Mouse (Mus musculus) cerebellum, postnatal 14 days (tissue): ENCODE measurements at regions not wholly inside any gene's neighbourhood (a gene's known extent, or its start where the extent isn't known, plus 50 kb on each side); places are given as distances from the start of the nearest gene placed in this dataset.
A peak's percentile ranks its signal among the peaks of the same experiment; 100 is the strongest.
"Not testable (repeated sequence)": the region's sequence is repeated elsewhere in the genome, so short reads cannot be mapped to it uniquely, and the experiment has no call there.

ENCODE experiments used
- DNase-seq, 2 experiments: peaks; one replicate each; pipeline ENCODE4 v3.0.0; 2021; ENCODE audit warnings: mixed read lengths in 2 of 2

GRCm38 (mm10) chr10:7390239-7391091 lies 83.0 kb downstream of the Ulbp1 start:
- peak; percentile 47 to 53 for DNase-seq

GRCm38 (mm10) chr10:7358791-7359190 lies 114.6 kb downstream of the Ulbp1 start:
- peak in 1 of 2 experiments; percentile 25 for DNase-seq

- not testable (repeated sequence) for DNase-seq
These were observed 129.1 kb downstream of the Ulbp1 start for GRCm38 (mm10) chr10:7344290-7344689.

DNA sequence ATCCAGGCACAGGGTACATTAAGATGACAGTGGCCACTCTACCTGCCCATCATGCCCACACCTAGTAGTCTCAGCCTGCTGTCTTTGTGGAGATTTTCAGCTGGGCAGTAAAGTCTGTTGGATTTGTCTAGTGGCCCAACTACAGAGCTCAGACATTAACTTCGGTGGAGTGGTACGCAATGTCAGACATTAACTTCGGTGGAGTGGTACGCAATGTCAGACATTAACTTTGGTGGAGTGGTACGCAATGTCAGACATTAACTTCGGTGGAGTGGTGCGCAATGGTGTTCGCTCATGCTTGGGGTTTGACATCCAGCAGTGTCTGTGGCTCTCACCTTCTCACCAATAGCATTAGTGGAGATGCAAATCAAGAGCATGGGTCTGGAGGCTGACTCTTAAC lies 129.7 kb downstream of the Ulbp1 start:
- not testable (repeated sequence) for DNase-seq

DNA sequence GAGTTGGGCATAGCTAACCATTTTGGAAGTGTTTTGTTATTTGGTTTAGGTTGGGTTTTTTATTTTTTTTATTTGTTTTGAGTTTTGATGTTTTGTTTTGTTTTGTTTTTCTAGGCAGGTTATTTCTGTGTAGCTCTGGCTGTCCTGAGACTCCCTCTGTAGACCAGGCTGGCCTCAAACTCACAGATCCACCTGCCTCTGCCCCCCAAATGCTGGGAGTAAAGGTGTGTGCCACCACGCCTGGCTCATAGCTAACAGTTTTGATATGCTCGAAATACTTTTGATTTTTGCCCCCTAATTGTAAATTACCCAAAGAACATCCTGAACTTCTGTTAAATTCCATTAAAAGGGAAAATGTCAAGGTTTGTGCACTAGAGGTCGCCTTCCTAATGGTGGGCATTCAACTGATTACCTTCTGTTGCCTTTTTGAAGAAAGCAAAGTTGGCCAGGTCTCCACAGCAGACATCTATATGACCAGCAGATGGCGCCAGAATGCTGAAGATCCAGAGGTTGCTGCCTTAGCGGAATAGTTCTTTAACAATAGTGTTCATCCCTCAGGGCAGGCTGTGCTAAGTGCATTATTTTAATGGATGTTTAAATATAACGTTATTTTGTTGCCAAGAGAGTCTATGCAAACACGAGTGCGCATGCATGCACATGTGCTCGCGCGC lies 121.2 kb upstream of the Cnksr3 start:
- DNase-seq: peak; percentile 89 to 91

GRCm38 (mm10) chr10:7328262-7328661 lies 116.2 kb upstream of the Cnksr3 start:
- peak; percentile 32 to 55 for DNase-seq

DNA sequence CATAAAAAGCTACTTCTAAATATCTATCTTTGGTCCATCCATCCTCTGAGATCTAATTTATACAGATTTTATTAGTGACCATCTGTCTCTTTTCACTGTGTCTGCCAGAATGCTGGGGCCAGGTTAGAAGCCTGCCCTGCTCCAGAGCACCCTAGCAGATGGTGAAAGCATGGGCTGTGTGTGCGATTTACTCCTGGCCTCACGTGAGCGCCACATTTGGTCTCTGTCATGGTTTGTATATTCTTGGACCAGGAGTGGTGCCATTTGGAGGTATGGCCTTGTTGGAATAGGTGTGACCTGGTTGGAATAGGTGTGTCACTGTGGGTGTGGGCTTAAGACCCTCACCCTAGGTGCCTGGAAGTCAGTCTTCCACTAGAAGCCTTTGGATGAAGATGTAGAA lies 115.0 kb upstream of the Cnksr3 start:
- peak; percentile 60 to 75 for DNase-seq

DNA sequence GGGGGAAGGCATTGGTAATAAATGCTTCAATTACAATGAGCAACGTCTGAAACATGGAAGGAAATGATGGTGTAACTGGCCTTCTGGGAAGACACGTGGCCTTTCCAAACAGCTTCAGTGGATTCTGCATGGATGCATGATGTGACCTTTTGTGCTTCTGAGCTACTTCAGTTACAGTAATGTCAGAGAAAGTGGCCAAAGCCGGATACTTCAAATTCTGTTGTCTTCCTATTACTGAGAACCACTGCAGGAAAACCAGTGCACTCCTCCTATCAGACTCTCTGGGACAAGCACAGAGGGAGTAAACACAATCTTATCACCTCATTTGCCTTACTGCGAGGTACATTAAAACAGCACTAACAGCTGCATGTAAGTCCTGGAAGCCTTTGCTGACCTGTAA lies 113.0 kb upstream of the Cnksr3 start:
- no peak for DNase-seq

GRCm38 (mm10) chr10:7323258-7323657 lies 111.2 kb upstream of the Cnksr3 start:
- DNase-seq: peak; percentile 59 to 74

DNA sequence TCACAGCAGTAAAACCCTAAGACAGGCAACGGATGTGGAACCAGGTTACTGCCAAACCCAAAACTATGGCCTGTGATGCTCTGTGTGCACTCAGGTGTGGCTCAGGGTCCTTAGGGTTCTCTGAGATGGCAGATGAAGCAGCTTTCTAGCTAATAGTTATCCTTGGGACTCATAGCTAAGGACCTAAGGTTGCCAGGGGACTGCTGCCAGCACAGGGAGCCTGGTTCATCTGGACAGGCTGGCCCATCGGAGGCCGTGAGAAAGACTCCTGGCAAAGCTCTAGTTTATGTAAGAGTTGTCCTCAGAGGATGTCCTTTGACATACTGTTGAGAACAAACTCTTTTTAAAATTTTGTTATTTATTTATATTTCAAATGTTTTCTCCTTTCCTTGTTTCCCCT lies 97.9 kb upstream of the Cnksr3 start:
- no peak for DNase-seq

- not testable (repeated sequence) for DNase-seq
These were observed 93.8 kb upstream of the Cnksr3 start for GRCm38 (mm10) chr10:7305881-7306280.

GRCm38 (mm10) chr10:7298377-7298776 lies 86.3 kb upstream of the Cnksr3 start:
- no peak for DNase-seq

- no peak for DNase-seq
These were observed 83.9 kb upstream of the Cnksr3 start for GRCm38 (mm10) chr10:7295921-7296320.

- peak in 1 of 2 experiments; percentile 30 for DNase-seq
These were observed 81.2 kb upstream of the Cnksr3 start for GRCm38 (mm10) chr10:7293203-7293602.

DNA sequence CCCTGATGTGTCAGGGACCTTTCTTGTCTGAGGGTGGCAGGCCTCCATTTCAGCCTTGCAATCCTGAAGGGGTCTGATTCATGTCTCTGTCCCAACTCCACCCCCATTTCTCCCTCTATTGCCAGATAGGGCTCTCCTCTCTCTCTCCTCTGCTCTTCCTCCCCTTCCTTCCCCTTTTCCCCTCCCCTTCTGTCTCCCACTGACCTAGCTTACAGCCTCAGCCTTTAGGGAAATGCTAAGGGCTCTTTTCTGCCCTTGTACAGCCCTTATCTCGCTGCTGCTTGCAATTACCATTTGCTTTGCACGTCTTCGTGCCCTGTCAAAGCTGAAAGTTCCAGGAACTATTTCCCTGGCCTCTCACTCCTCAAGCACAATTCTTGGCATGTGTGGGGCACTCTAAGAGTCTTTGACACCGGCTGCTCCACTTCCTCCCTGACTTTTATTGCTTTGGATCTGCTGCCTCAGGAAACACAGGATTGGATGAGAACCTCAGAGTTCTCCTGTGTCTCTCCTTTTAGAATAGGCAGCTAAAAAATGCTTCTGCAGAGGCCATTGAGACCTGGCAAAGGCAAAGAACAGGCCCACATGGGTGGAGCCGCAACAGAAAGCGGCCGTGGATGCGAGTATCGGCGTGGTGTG lies 77.9 kb upstream of the Cnksr3 start:
- no peak for DNase-seq

- DNase-seq: peak in 1 of 2 experiments; percentile 65
These were observed 73.3 kb upstream of the Cnksr3 start for GRCm38 (mm10) chr10:7285112-7285905.

DNA sequence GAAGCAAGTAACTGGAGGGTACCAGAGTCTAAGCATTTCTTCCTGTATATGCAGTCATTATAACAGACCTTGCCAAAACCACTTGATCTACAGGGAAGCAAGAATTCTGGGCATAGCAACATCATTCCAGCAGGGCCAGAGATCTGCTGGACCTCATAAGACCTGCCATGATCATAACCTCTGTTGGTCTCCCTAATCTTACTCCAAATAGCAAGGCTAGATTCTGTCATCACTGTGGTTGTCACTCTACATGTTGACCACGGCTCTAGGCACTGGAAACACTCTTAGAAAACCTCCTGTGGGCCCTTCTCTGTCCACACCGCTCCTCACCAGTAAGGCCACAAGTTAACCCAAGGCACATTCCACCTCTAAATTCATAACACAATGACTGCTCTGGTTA lies 68.4 kb upstream of the Cnksr3 start:
- DNase-seq: no peak

DNA sequence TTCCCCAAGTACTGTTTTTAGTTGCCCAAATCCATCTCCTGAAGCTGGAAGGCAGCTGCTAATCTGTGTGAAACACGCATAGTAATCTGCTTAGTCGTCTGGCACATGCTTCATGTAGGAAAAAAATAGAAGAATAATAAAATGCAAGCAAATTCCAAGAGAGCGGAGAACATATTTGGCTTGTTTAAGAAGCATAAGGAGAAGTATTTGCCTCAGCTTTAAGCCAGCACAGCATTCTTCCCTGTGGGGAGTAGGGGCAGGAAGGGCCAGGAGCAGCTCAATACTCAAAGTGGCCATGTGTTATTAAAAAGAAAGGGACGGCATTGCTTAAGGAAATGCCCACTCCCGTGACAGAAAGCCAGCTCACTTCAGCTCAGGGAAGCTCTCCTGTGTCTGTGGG lies 66.8 kb upstream of the Cnksr3 start:
- DNase-seq: no peak

GRCm38 (mm10) chr10:7275357-7275756 lies 63.3 kb upstream of the Cnksr3 start:
- DNase-seq: no peak

DNA sequence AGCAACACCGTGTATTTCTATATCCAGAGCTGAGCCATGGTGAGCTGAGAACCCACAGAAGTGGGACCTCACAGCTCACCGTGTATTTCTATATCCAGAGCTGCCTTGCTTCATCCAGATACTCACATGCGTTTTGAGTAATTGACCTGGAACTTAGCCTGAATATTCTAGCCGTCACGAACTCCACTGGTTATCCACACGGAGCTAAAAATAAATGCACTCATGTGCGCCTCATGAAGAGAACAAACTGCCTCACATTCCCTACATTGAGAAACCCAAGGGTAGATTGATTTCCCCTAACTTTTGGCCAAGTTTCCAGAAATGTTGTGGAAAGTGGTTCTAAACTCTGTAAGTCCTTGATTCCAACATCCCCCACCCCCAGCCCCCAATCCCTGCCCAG lies 62.4 kb upstream of the Cnksr3 start:
- no peak for DNase-seq

GRCm38 (mm10) chr10:7271156-7271555 lies 59.1 kb upstream of the Cnksr3 start:
- no peak for DNase-seq

DNA sequence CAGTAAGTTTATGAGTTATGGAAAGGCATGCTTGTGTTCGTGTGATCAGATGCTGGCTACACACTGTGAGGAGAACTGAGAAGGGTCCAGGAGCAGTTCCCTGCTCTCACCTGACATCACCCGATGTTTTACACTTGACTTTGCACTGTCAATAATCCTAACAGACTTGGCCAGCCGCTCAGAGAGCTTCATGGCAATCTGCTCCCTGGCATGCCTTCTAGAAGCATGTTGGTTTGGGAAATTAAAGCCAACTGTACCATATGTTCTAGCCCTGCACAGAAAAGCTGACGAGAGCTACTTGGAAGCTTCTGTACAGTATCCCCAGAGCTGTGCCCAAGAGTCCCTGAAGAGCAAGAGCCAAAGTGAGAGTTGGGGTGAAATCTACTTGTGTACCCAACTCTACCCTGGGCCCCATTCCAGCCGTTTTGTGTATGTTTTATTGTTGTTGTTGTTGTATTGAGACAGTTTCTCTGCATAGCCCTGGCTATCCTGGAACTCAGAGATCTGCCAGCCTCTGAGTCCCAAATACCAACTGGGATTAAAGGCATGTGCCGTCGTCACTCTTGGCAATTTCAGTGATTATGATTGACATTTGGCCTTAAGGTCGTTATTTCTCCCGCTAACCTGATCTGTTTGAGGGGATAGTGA lies 56.5 kb upstream of the Cnksr3 start:
- peak; percentile 90 to 95 for DNase-seq
